Mouse (Mus musculus): Measurements from ENCODE around the gene Actn4. TPM values are rescaled to one million over a fixed set of nuclear protein-coding genes. Genes with fewer than 3 reads are reported as not detected.

The Actn4 gene
- total and polyA plus RNA-seq, 3 experiments = 60.5 to 267 TPM; not detected in 1

- TF ChIP-seq KAT2A (conservative IDR thresholded peaks at IDR 0.05; ENCODE audit: low read depth, low read length) (no peak), ZNF384 (IDR thresholded peaks at IDR 0.05; ENCODE audit: low read depth, low read length) (no peak), E2F4 (IDR thresholded peaks at IDR 0.05; ENCODE audit: borderline replicate concordance, low read depth, low read length) (no peak)
These were observed 20.3 kb upstream of the Actn4 start (continued) for GRCm38 (mm10) chr7:28982274-28983013.

DNA sequence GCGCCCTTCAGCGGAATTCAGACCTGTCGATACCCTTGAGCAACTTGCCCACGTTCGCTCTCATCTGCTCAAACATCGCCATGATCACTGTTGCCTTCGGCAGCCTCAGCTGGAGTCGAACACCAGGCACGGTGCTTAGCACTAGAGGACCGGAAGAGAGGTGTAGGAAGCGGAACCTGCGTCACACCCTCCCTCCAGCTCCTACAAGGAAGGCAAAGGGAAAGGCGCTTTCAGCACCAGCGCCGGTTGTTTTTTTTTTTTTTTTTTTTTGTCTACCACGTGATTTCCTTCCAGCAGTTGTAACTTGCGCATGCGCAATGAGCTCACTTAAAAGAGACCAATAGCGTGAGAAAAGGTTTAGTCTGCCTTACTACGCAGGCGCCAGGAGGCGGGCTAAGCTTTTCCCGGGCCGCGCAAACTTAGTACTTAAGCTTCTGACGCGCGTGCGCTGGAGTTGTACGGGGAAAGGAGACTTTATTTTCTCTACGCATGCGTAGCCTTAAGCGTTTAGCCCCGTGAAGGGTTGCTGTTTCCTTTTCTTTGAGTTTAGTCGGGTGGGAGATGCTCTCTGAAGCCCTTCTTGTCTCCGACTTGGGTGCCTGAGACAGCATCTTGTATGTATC is 19.6 kb upstream of the Actn4 start, which contains the start of the genes Eif3k and Map4k1:
TSS of gene Eif3k (minus strand) at position 214 of the 623 bp plus-strand sequence.
TSS of gene Map4k1 (plus strand) at position 400 of the 623 bp plus-strand sequence.
- peaks cover 0 to 20% of the 10 kb centered on the region in 2 experiments; a peak in 2 of 4 replicates for H3K4me1 ChIP-seq (ENCODE audit: control insufficient read depth in 1 of 2, insufficient read depth in 2 of 2, low read length in 2 of 2)
- H3K27ac ChIP-seq (ENCODE audit: control insufficient read depth, low read depth, low read length) = peak within 1 kb of the TSS; percentile 94
- peaks cover 30% of the 10 kb centered on the region for H3K79me2 ChIP-seq (ENCODE audit: control insufficient read depth, insufficient read depth, low read length, poor library complexity)
- H3K27me3 ChIP-seq (ENCODE audit: control insufficient read depth in 1 of 2, insufficient read depth in 2 of 2, low read length in 2 of 2) = no peaks in the 10 kb centered on the region
- H3K9ac ChIP-seq (ENCODE audit: control insufficient read depth, low read depth, low read length, poor library complexity, severe bottlenecking) = peak within 1 kb of the TSS; percentile 87
- H3K9me3 ChIP-seq (replicated peaks; ENCODE audit: insufficient read depth, low read length) = no peaks in the 10 kb centered on the region
- peaks cover 3 to 15% of the 10 kb centered on the region in 2 experiments; a peak in 3 of 4 replicates for H3K36me3 ChIP-seq (ENCODE audit: control insufficient read depth in 1 of 2, insufficient read depth in 2 of 2, low read length in 2 of 2)
- peak; percentile 100 for DNase-seq (ENCODE audit: low read depth, low spot score)
- peak within 1 kb of the TSS; percentile 69 to 78 for H3K4me3 ChIP-seq (ENCODE audit: control insufficient read depth in 1 of 2, insufficient read depth in 1 of 2, low read depth in 2 of 2, low read length in 2 of 2)
- TF ChIP-seq NELFE (IDR thresholded peaks at IDR 0.05; ENCODE audit: low read depth, low read length) = peak; percentile 89
- peak; percentile 96; the same call in 1 of the 2 replicates for TF ChIP-seq NRF1 (IDR thresholded peaks at IDR 0.05; ENCODE audit: insufficient read depth, low read depth, low read length, poor library complexity, severe bottlenecking)
- peak; percentile 83 for TF ChIP-seq TBP (IDR thresholded peaks at IDR 0.05; ENCODE audit: low read depth, low read length)
- no peak; the same call in 1 of the 2 replicates for TF ChIP-seq ZKSCAN1 (IDR thresholded peaks at IDR 0.05; ENCODE audit: low read depth, low read length)
- TF ChIP-seq UBTF (IDR thresholded peaks at IDR 0.05; ENCODE audit: borderline replicate concordance, insufficient read depth, low read depth, low read length) = no peak
- no peak for TF ChIP-seq CTCF (IDR thresholded peaks at IDR 0.05 in 2 of 3, conservative IDR thresholded peaks at IDR 0.05 in 1 of 3; ENCODE audit: control insufficient read depth in 1 of 3, insufficient read depth in 1 of 3, low read depth in 2 of 3, low read length in 3 of 3, poor library complexity in 1 of 3, severe bottlenecking in 1 of 3)
- no peak for TF ChIP-seq MEF2A (IDR thresholded peaks at IDR 0.05; ENCODE audit: extremely low read depth, insufficient replicate concordance, low read depth, low read length, poor library complexity, severe bottlenecking)
- no peak for TF ChIP-seq RAD21 (IDR thresholded peaks at IDR 0.05; ENCODE audit: low read depth, low read length)
- TF ChIP-seq MAZ (IDR thresholded peaks at IDR 0.05; ENCODE audit: low read depth, low read length) = no peak
- TF ChIP-seq TAL1 (IDR thresholded peaks at IDR 0.05; ENCODE audit: low read length) = no peak
- TF ChIP-seq USF1 (IDR thresholded peaks at IDR 0.05; ENCODE audit: low read depth, low read length) = peak; percentile 99
- TF ChIP-seq SIN3A (IDR thresholded peaks at IDR 0.05; ENCODE audit: low read length) = peak; percentile 96
- no peak for TF ChIP-seq EP300 (IDR thresholded peaks at IDR 0.05; ENCODE audit: low read depth in 1 of 2, low read length in 2 of 2)
- TF ChIP-seq POLR2A (IDR thresholded peaks at IDR 0.05; ENCODE audit: control insufficient read depth in 1 of 2, insufficient read depth in 1 of 2, low read depth in 1 of 2, low read length in 2 of 2, poor library complexity in 1 of 2) = peak; percentile 85 to 96
- peak; percentile 94 for TF ChIP-seq HCFC1 (IDR thresholded peaks at IDR 0.05; ENCODE audit: low read depth, low read length)
- TF ChIP-seq POLR2AphosphoS2 (IDR thresholded peaks at IDR 0.05; ENCODE audit: low read length) = peak; percentile 91
- TF ChIP-seq MXI1 (IDR thresholded peaks at IDR 0.05; ENCODE audit: low read depth, low read length) = no peak
- no peak; the same call in 1 of the 2 replicates for TF ChIP-seq KAT2A (conservative IDR thresholded peaks at IDR 0.05; ENCODE audit: low read depth, low read length)
- TF ChIP-seq ELF1 (IDR thresholded peaks at IDR 0.05; ENCODE audit: low read depth, low read length) = peak; percentile 90
- no peak for TF ChIP-seq MAFK (IDR thresholded peaks at IDR 0.05; ENCODE audit: borderline replicate concordance, low read depth, low read length)
- no peak for TF ChIP-seq ZC3H11A (IDR thresholded peaks at IDR 0.05; ENCODE audit: low read depth, low read length)
- TF ChIP-seq MYC (IDR thresholded peaks at IDR 0.05; ENCODE audit: low read depth, low read length) = peak; percentile 91; the same call in 1 of the 2 replicates
- peak; percentile 45 for TF ChIP-seq TCF12 (IDR thresholded peaks at IDR 0.05; ENCODE audit: low read depth, low read length)
- no peak for TF ChIP-seq MYB (IDR thresholded peaks at IDR 0.05; ENCODE audit: low read depth, low read length)
- TF ChIP-seq CHD2 (IDR thresholded peaks at IDR 0.05; ENCODE audit: low read length) = no peak
- TF ChIP-seq GATA1 (IDR thresholded peaks at IDR 0.05; ENCODE audit: low read depth, low read length) = no peak
- no peak for TF ChIP-seq CHD1 (IDR thresholded peaks at IDR 0.05; ENCODE audit: low read depth, low read length)
- TF ChIP-seq SMC3 (IDR thresholded peaks at IDR 0.05; ENCODE audit: low read depth, low read length) = no peak
- TF ChIP-seq ZMIZ1 (IDR thresholded peaks at IDR 0.05; ENCODE audit: low read depth, low read length) = peak; percentile 79; the same call in 1 of the 2 replicates
- TF ChIP-seq JUND (IDR thresholded peaks at IDR 0.05; ENCODE audit: low read depth, low read length) = no peak
- TF ChIP-seq USF2 (IDR thresholded peaks at IDR 0.05; ENCODE audit: borderline replicate concordance in 1 of 2, insufficient read depth in 1 of 2, low read depth in 1 of 2, low read length in 2 of 2) = peak; percentile 40 to 85; a peak in 3 of 4 replicates

Data from MEL (cell line).